Mouse (Mus musculus): ENCODE results near the gene Tmem174.

- TF ChIP-seq POLR2A (IDR thresholded peaks at IDR 0.05; ENCODE audit: extremely low read depth, insufficient read depth, low read length) (no peak), CTCF (IDR thresholded peaks at IDR 0.05; ENCODE audit: extremely low read depth, insufficient read depth, low read length) (no peak)
Observed at GRCm38 (mm10) chr13:98591406-98591805, 45.8 kb downstream of the Tmem174 start.

All from cortical plate, adult 2 months (tissue).